Mouse (Mus musculus) CH12.LX (cell line): ENCODE data around the gene Hnrnpr.

Experiments used
- CTCF ChIP-seq, 2 experiments: IDR thresholded peaks in 1 of 2; conservative IDR thresholded peaks in 1 of 2; 2 replicates each; pipeline ENCODE4 v1.5.1; 2011 to 2012; ENCODE audit warnings: low read depth in 2 of 2, low read length in 2 of 2, improper control_type of control experiment in 1 of 2, inconsistent platforms in 1 of 2, mild to moderate bottlenecking in 1 of 2, moderate library complexity in 1 of 2
- JUN ChIP-seq: IDR thresholded peaks from 2 replicates; pipeline ENCODE4 v1.6.1; 2011; ENCODE audit warnings: low read depth, mild to moderate bottlenecking, low read length, improper control_type of control experiment, moderate library complexity; ENCODE audit not compliant: insufficient read depth
- KAT2A ChIP-seq: IDR thresholded peaks from 2 replicates; pipeline ENCODE4 v1.6.1; 2012; ENCODE audit warnings: low read length, improper control_type of control experiment, inconsistent platforms; ENCODE audit not compliant: insufficient replicate concordance
- MEF2A ChIP-seq: IDR thresholded peaks from 2 replicates; pipeline ENCODE4 v1.6.1; 2014; ENCODE audit warnings: low read depth, mild to moderate bottlenecking, inconsistent platforms, low read length, improper control_type of control experiment, borderline replicate concordance
- NRF1 ChIP-seq: IDR thresholded peaks from 2 replicates; pipeline ENCODE4 v1.6.1; 2014; ENCODE audit warnings: low read depth, mild to moderate bottlenecking, inconsistent platforms, low read length, improper control_type of control experiment, moderate library complexity
- PAX5 ChIP-seq: IDR thresholded peaks from 2 replicates; pipeline ENCODE4 v1.6.1; 2012; ENCODE audit warnings: low read length, inconsistent platforms, mixed read lengths

GRCm38 (mm10) chr4:136266716-136267343, 43.9 kb upstream of the Hnrnpr start:
- no peak for TF ChIP-seq NRF1
- no peak for TF ChIP-seq JUN
- no peak for TF ChIP-seq KAT2A
- TF ChIP-seq PAX5: no peak
- TF ChIP-seq MEF2A: no peak
- TF ChIP-seq CTCF (conservative IDR thresholded peaks at IDR 0.05 in 1 of 2, IDR thresholded peaks at IDR 0.05 in 1 of 2; ENCODE audit: low read depth in 2 of 2, low read length in 2 of 2): no peak
